Mouse (Mus musculus): ENCODE results near the gene 4930516K23Rik. TPM values are rescaled to one million over a fixed set of nuclear protein-coding genes. Genes with fewer than 3 reads are reported as not detected.

Gene 4930516K23Rik
- not detected in 2 replicates for total RNA-seq (2014; fragmentation: Nextera tagmentation)
- 0.05 and 0.23 TPM in 2 replicates for total RNA-seq (2017)
- not detected in 2 replicates for polyA plus RNA-seq (2012)

DNA sequence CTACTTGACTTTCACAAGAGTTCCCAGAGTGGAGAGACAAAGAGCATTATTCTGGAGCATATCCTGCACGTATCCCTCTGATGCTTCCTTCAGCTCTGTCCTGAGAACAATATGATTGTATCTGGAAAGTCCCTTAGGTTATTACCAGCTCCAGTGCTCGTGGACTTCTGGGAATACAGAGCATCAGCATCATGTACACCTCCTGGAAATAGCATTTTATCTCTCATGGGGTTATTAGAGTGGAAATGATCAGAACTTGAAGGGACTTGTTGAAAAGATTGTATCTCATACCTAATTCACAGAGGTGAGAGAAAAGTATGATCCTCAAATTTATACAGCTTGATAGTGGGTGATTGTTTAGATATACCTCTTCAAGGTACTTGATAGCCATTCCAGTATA lies at the start of gene 4930516K23Rik:
Gene 4930516K23Rik (minus strand): TSS at position 101 of the 400 bp plus-strand sequence.
- TF ChIP-seq CTCF (IDR thresholded peaks at IDR 0.05; ENCODE audit: low read depth, low read length) (no peak), TAL1 (conservative IDR thresholded peaks at IDR 0.05; ENCODE audit: low read depth, low read length) (no peak), GATA1 (IDR thresholded peaks at IDR 0.05; ENCODE audit: borderline replicate concordance, low read length) (no peak), POLR2AphosphoS5 (IDR thresholded peaks at IDR 0.05; ENCODE audit: insufficient replicate concordance, low read depth, low read length) (no peak), GATA2 (IDR thresholded peaks at IDR 0.05; ENCODE audit: borderline replicate concordance, low read depth, low read length) (no peak)

DNA sequence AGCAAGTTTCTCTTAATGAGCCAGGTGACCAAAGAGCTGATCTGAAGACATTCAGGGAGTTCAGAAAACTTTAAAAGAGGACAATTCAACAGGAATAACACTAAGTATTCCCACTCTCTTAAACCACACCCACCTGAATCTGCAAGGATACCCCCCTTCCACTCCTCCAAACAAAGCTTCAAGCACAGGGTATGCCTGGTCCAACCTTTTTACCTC lies 43.4 kb upstream of the 4930516K23Rik start, which contains the start of gene Olfr646:
Gene Olfr646 (plus strand): TSS at position 117 of the 216 bp plus-strand sequence.
- no peak within 1 kb of the TSS for H3K4me3 ChIP-seq (ENCODE audit: low read depth, low read length)
- TF ChIP-seq GATA1 (IDR thresholded peaks at IDR 0.05; ENCODE audit: borderline replicate concordance, low read length) (no peak), CTCF (IDR thresholded peaks at IDR 0.05; ENCODE audit: low read depth, low read length) (no peak), TAL1 (conservative IDR thresholded peaks at IDR 0.05; ENCODE audit: low read depth, low read length) (no peak), POLR2AphosphoS5 (IDR thresholded peaks at IDR 0.05; ENCODE audit: insufficient replicate concordance, low read depth, low read length) (no peak), GATA2 (IDR thresholded peaks at IDR 0.05; ENCODE audit: borderline replicate concordance, low read depth, low read length) (no peak)
- DNase-seq (ENCODE audit: low spot score) (no peak), ATAC-seq (ENCODE audit: extremely low read depth, insufficient number of reproducible peaks, low FRiP score, poor library complexity, severe bottlenecking) (no peak)
- no peaks in the 10 kb centered on the region for H3K9me3 ChIP-seq (replicated peaks)
- no peaks in the 10 kb centered on the region for H3K27me3 ChIP-seq (ENCODE audit: insufficient read depth, low read length)
- H3K4me1 ChIP-seq (ENCODE audit: insufficient read depth, low read depth, low read length): no peaks in the 10 kb centered on the region
- no peaks in the 10 kb centered on the region for H3K36me3 ChIP-seq (replicated peaks)

More for the DNA sequence above, at the start of gene 4930516K23Rik:
- H3K36me3 ChIP-seq (replicated peaks): no peaks in the 10 kb centered on the region
- H3K4me3 ChIP-seq (ENCODE audit: low read depth, low read length): no peak within 1 kb of the TSS
- no peaks in the 10 kb centered on the region for H3K27me3 ChIP-seq (ENCODE audit: insufficient read depth, low read length)
- DNase-seq (ENCODE audit: low spot score) (no peak), ATAC-seq (ENCODE audit: extremely low read depth, insufficient number of reproducible peaks, low FRiP score, poor library complexity, severe bottlenecking) (no peak)
- no peaks in the 10 kb centered on the region for H3K9me3 ChIP-seq (replicated peaks)
- H3K4me1 ChIP-seq (ENCODE audit: insufficient read depth, low read depth, low read length): no peaks in the 10 kb centered on the region

DNA sequence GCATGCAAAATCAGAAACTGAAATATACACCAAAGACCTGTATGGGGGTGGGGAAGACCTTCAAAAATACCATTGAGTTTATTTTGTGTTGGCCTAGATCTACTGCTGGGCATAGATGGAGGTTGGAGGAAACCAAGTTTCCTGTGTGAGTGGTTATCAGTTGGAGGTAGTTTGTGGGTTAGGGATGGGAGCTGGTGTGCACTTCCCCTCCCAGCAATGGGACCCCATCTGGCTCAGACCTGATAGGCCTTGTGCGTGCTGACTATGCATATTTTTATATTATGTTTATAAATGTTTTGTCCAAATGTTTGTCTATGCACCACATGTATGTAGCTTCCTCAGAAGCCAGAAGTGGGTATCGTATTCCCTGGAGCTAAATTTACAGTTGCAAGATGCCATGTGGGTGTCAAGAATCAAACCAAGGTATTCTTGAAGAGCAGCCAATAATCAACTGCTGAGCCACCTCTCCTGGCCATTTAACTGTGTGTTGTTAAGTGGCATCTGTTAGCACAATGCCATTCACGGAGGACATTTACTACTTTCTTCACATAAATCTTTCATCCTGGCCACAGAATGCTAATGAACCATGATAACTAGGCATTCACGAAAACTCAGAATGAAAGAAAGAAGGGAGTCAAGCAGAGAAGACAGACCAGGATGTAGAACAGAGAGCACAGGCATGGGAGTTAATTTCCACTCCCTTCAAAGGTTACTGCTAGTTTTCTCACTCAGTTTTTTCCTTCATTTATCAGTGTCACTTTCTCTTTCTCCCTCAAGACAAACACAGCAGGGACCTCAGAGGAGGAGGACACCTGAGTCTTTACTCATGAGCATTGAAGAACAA lies 42.9 kb upstream of the 4930516K23Rik start:
- TF ChIP-seq TAL1 (conservative IDR thresholded peaks at IDR 0.05; ENCODE audit: low read depth, low read length) (no peak), GATA1 (IDR thresholded peaks at IDR 0.05; ENCODE audit: borderline replicate concordance, low read length) (no peak), GATA2 (IDR thresholded peaks at IDR 0.05; ENCODE audit: borderline replicate concordance, low read depth, low read length) (no peak), POLR2AphosphoS5 (IDR thresholded peaks at IDR 0.05; ENCODE audit: insufficient replicate concordance, low read depth, low read length) (no peak), CTCF (IDR thresholded peaks at IDR 0.05; ENCODE audit: low read depth, low read length) (no peak)
- DNase-seq (ENCODE audit: low spot score) (no peak), ATAC-seq (ENCODE audit: extremely low read depth, insufficient number of reproducible peaks, low FRiP score, poor library complexity, severe bottlenecking) (no peak)
- Histone ChIP-seq H3K36me3 (replicated peaks) (no peaks in the 10 kb centered on the region), H3K9me3 (replicated peaks) (no peaks in the 10 kb centered on the region), H3K4me3 (ENCODE audit: low read depth, low read length) (no peak overlapping the region), H3K4me1 (ENCODE audit: insufficient read depth, low read depth, low read length) (no peaks in the 10 kb centered on the region), H3K27me3 (ENCODE audit: insufficient read depth, low read length) (no peaks in the 10 kb centered on the region)

DNA sequence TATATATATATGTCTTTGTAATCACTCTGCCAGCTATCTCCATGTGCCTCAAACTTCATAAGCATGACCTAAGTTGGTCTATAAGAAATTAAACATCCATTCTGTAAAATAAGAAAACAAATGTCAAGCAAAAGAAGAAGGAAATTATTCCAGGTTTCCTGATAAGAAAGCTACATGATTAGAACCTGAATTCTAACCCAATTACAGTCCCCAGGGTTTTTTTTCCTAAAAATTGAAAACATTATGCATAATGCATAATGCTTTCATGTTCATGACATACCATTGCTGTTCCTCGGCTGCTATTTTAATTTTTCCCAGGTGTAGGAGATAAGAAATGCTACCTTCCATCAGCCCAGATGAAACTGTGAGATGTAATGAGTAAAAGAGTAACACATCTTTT lies 24.1 kb upstream of the 4930516K23Rik start, which contains the start of gene Olfr645:
Gene Olfr645 (minus strand): TSS at position 101 of the 400 bp plus-strand sequence.
- H3K27me3 ChIP-seq (ENCODE audit: insufficient read depth, low read length): no peaks in the 10 kb centered on the region
- no peak within 1 kb of the TSS for H3K4me3 ChIP-seq (ENCODE audit: low read depth, low read length)
- no peaks in the 10 kb centered on the region for H3K4me1 ChIP-seq (ENCODE audit: insufficient read depth, low read depth, low read length)
- H3K36me3 ChIP-seq (replicated peaks): no peaks in the 10 kb centered on the region
- no peak for ATAC-seq (ENCODE audit: extremely low read depth, insufficient number of reproducible peaks, low FRiP score, poor library complexity, severe bottlenecking)
- H3K9me3 ChIP-seq (replicated peaks): no peaks in the 10 kb centered on the region
- no peak for TF ChIP-seq CTCF (IDR thresholded peaks at IDR 0.05; ENCODE audit: low read depth, low read length)
- no peak for TF ChIP-seq GATA1 (IDR thresholded peaks at IDR 0.05; ENCODE audit: borderline replicate concordance, low read length)
- TF ChIP-seq POLR2AphosphoS5 (IDR thresholded peaks at IDR 0.05; ENCODE audit: insufficient replicate concordance, low read depth, low read length): no peak
- no peak for TF ChIP-seq TAL1 (conservative IDR thresholded peaks at IDR 0.05; ENCODE audit: low read depth, low read length)
- TF ChIP-seq GATA2 (IDR thresholded peaks at IDR 0.05; ENCODE audit: borderline replicate concordance, low read depth, low read length): no peak
- DNase-seq (ENCODE audit: low spot score): no peak

DNA sequence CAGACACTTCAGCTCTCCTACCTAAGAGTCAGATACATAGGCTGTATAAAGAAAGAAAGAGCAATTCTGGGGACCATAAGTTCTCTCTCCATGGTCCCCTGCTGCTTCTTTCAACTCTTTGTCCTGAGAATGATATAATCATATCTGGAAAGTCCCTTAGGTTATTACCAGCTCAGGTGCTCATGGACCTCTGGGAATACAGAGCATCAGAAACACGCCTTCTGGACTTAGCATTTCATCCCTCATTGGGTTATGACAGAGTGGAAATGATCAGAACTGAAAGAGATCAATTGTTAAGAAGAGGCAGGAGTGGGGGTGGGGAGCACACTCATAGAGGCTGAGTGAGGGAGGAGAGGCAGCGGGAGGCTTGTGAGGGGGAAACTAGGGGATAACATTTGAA lies 10.5 kb upstream of the 4930516K23Rik start, which contains the start of gene Olfr644:
Gene Olfr644 (minus strand): TSS at position 101 of the 400 bp plus-strand sequence.
- H3K36me3 ChIP-seq (replicated peaks): no peaks in the 10 kb centered on the region
- no peaks in the 10 kb centered on the region for H3K27me3 ChIP-seq (ENCODE audit: insufficient read depth, low read length)
- no peak for DNase-seq (ENCODE audit: low spot score)
- no peaks in the 10 kb centered on the region for H3K4me1 ChIP-seq (ENCODE audit: insufficient read depth, low read depth, low read length)
- TF ChIP-seq POLR2AphosphoS5 (IDR thresholded peaks at IDR 0.05; ENCODE audit: insufficient replicate concordance, low read depth, low read length) (no peak), GATA2 (IDR thresholded peaks at IDR 0.05; ENCODE audit: borderline replicate concordance, low read depth, low read length) (no peak), TAL1 (conservative IDR thresholded peaks at IDR 0.05; ENCODE audit: low read depth, low read length) (no peak), GATA1 (IDR thresholded peaks at IDR 0.05; ENCODE audit: borderline replicate concordance, low read length) (no peak), CTCF (IDR thresholded peaks at IDR 0.05; ENCODE audit: low read depth, low read length) (no peak)
- no peak within 1 kb of the TSS for H3K4me3 ChIP-seq (ENCODE audit: low read depth, low read length)
- no peaks in the 10 kb centered on the region for H3K9me3 ChIP-seq (replicated peaks)
- ATAC-seq (ENCODE audit: extremely low read depth, insufficient number of reproducible peaks, low FRiP score, poor library complexity, severe bottlenecking): no peak

DNA sequence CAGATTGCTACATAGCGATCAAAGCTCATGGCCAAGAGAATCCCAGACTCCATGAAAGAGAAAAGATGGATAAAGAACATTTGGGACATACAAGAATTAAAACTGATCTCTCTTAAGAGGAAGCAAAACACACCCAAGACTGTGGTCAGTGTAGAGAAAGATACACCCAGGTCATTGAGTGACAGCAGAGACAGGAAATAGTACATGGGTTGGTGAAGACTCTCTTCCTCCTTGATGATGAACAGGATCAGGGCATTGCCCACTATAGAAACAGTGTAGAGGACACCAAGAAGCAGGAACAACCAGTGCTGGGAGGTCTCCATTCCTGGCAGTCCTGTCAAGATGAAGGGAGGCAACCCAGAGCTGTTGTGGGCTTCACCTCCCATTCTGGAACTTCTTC lies 2.0 kb downstream of the 4930516K23Rik start:
- no peak for ATAC-seq (ENCODE audit: extremely low read depth, insufficient number of reproducible peaks, low FRiP score, poor library complexity, severe bottlenecking)
- no peak for DNase-seq (ENCODE audit: low spot score)
- Histone ChIP-seq H3K27me3 (ENCODE audit: insufficient read depth, low read length) (no peaks in the 10 kb centered on the region), H3K4me3 (ENCODE audit: low read depth, low read length) (no peak overlapping the region), H3K9me3 (replicated peaks) (no peaks in the 10 kb centered on the region), H3K36me3 (replicated peaks) (no peaks in the 10 kb centered on the region), H3K4me1 (ENCODE audit: insufficient read depth, low read depth, low read length) (no peaks in the 10 kb centered on the region)
- TF ChIP-seq GATA1 (IDR thresholded peaks at IDR 0.05; ENCODE audit: borderline replicate concordance, low read length) (no peak), TAL1 (conservative IDR thresholded peaks at IDR 0.05; ENCODE audit: low read depth, low read length) (no peak)
